In genomic region chr17:28117451-28118209, GRCm38 (mm10) we compare ENCODE assay signal across 11 mouse cellular contexts. TPM values are rescaled to one million over a fixed set of nuclear protein-coding genes. Genes with fewer than 3 reads are reported as not detected.
DNase-seq lines count a peak whose midpoint lies in the region; ATAC-seq and TF ChIP-seq lines count a peak whose summit lies in the region.
"Had no signal": no experiment of that assay in that cellular context is flagged by ENCODE, and none has a peak within 500 bp of the region (broad histone marks: within the 10 kb centered on the region; RNA-seq: fewer than 3 reads in every experiment).

No protein-coding gene starts in this region.

- TF ChIP-seq POLR2A in cerebellum, adult 2 months (IDR thresholded peaks at IDR 0.05; ENCODE audit: borderline replicate concordance, insufficient read depth, low read length), result no peak

- TF ChIP-seq CTCF in stomach, postnatal 0 days (IDR thresholded peaks at IDR 0.05; ENCODE audit: low read depth), result no peak
- no peak for TF ChIP-seq CTCF in cerebellum, adult 2 months (IDR thresholded peaks at IDR 0.05; ENCODE audit: borderline replicate concordance, insufficient read depth, low read depth, low read length)

- no peaks in the 10 kb centered on the region for H3K27me3 ChIP-seq in stomach, embryonic 16.5 days (ENCODE audit: control insufficient read depth, insufficient read depth, low read length)
- no peaks in the 10 kb centered on the region for H3K27me3 ChIP-seq in stomach, postnatal 0 days (ENCODE audit: control insufficient read depth, insufficient read depth, low read length)
- H3K27me3 ChIP-seq in cerebellum, adult 2 months (ENCODE audit: control insufficient read depth, insufficient read depth, low read length), result no peaks in the 10 kb centered on the region
- H3K27me3 ChIP-seq: embryonic facial prominence, embryonic 15.5 days had no signal

- no peaks in the 10 kb centered on the region for H3K4me1 ChIP-seq in stomach, embryonic 16.5 days (ENCODE audit: control insufficient read depth, insufficient read depth, low read length)
- no peaks in the 10 kb centered on the region for H3K4me1 ChIP-seq in stomach, postnatal 0 days (replicated peaks; ENCODE audit: control insufficient read depth, insufficient read depth)
- H3K4me1 ChIP-seq in cerebellum, adult 2 months (ENCODE audit: control insufficient read depth, insufficient read depth, low read length), result peaks cover 9% of the 10 kb centered on the region

- no peaks in the 10 kb centered on the region for H3K9me3 ChIP-seq in stomach, embryonic 16.5 days (replicated peaks; ENCODE audit: control insufficient read depth, low read length)
- H3K9me3 ChIP-seq in stomach, postnatal 0 days (ENCODE audit: control insufficient read depth, low read length), result no peaks in the 10 kb centered on the region
- H3K9me3 ChIP-seq: embryonic facial prominence, embryonic 15.5 days had no signal

- no peaks in the 10 kb centered on the region for H3K36me3 ChIP-seq in stomach, embryonic 16.5 days (ENCODE audit: control insufficient read depth, insufficient read depth, low read length)
- no peaks in the 10 kb centered on the region for H3K36me3 ChIP-seq in stomach, postnatal 0 days (ENCODE audit: control insufficient read depth, insufficient read depth, low read length)
- H3K36me3 ChIP-seq: embryonic facial prominence, embryonic 15.5 days had no signal

- TF ChIP-seq EP300 in stomach, postnatal 0 days (optimal IDR thresholded peaks at IDR 0.05), result no peak

- H3K4me3 ChIP-seq in stomach, embryonic 16.5 days (replicated peaks; ENCODE audit: low read length), result no peak overlapping the region
- H3K4me3 ChIP-seq in stomach, postnatal 0 days (ENCODE audit: low read depth, low read length), result no peak overlapping the region
- H3K4me3 ChIP-seq in cerebellum, adult 2 months (replicated peaks; ENCODE audit: insufficient read depth, low read depth, low read length), result no peak overlapping the region
- H3K4me3 ChIP-seq: embryonic facial prominence, embryonic 15.5 days had no signal

- H3K9ac ChIP-seq in stomach, embryonic 16.5 days (ENCODE audit: low read length), result peak overlapping the region; percentile 40; the same call in 1 of the 2 replicates
- H3K9ac ChIP-seq in stomach, postnatal 0 days (ENCODE audit: low read length), result no peak overlapping the region
- H3K9ac ChIP-seq: embryonic facial prominence, embryonic 15.5 days had no signal

- no peak overlapping the region for H3K27ac ChIP-seq in stomach, embryonic 16.5 days (ENCODE audit: low read length)
- no peak overlapping the region for H3K27ac ChIP-seq in stomach, postnatal 0 days (replicated peaks)
- no peak overlapping the region for H3K27ac ChIP-seq in cerebellum, adult 2 months (ENCODE audit: insufficient read depth, low read length)
- H3K27ac ChIP-seq: embryonic facial prominence, embryonic 15.5 days had no signal

- WGBS in stomach, embryonic 16.5 days, result 48% methylated on average over 19 of the region's 19 CpGs
- WGBS in stomach, postnatal 0 days, result 42% methylated on average over 19 of the region's 19 CpGs
- WGBS in cerebellum, adult 2 months, result 12% methylated on average over 19 of the region's 19 CpGs

- no peak overlapping the region for H3K4me2 ChIP-seq in stomach, embryonic 16.5 days (ENCODE audit: low read depth, low read length)
- no peak overlapping the region for H3K4me2 ChIP-seq in stomach, postnatal 0 days (replicated peaks; ENCODE audit: low read depth)
- H3K4me2 ChIP-seq: embryonic facial prominence, embryonic 15.5 days had no signal

- DNase-seq in stomach, postnatal 0 days (ENCODE audit: low spot score), result no peak
- DNase-seq in cerebellum, adult 2 months, result peak; percentile 61 to 70
- DNase-seq in heart, adult 9 months (ENCODE audit: low spot score in 2 of 2), result peak; percentile 55 to 56
- DNase-seq in thymus, postnatal 25 days, result peak; percentile 24
- DNase-seq in kidney, adult 11 months, result no peak
- DNase-seq in retina, embryonic 14.5 days (ENCODE audit: low spot score), result no peak
- DNase-seq in urinary bladder, postnatal 14 days (ENCODE audit: low spot score), result no peak
- DNase-seq: kidney, adult 2 months; liver had no signal

- ATAC-seq in stomach, embryonic 16.5 days (ENCODE audit: insufficient read depth, low FRiP score), result no peak
- no peak; the same call in 1 of the 2 replicates for ATAC-seq in stomach, postnatal 0 days (ENCODE audit: low FRiP score, low TSS enrichment)

RNA-seq across cellular contexts. Expression of gene Scube3, which starts 24.3 kb away (rescaled TPM):
- 1.3 and 2.5 TPM in 2 replicates for polyA plus RNA-seq in stomach, embryonic 16.5 days (2015; fragmentation: Nextera tagmentation; extraction: Ambion mirVana)
- 0.48 and 0.64 TPM in 2 replicates for polyA plus RNA-seq in stomach, postnatal 0 days (2015; fragmentation: Nextera tagmentation; extraction: Ambion mirVana)
- polyA plus RNA-seq in cerebellum, adult 2 months (2012; rRNA removed), result 1.6 and 1.9 TPM in 2 replicates

RNA-seq across cellular contexts. Expression of gene Tcp11, which starts 37.2 kb away (rescaled TPM):
- 1.1 and 1.9 TPM in 2 replicates for polyA plus RNA-seq in stomach, embryonic 16.5 days (2015; fragmentation: Nextera tagmentation; extraction: Ambion mirVana)
- 1.1 and 1.7 TPM in 2 replicates for polyA plus RNA-seq in stomach, postnatal 0 days (2015; fragmentation: Nextera tagmentation; extraction: Ambion mirVana)
- polyA plus RNA-seq in cerebellum, adult 2 months (2012; rRNA removed), result 0.43 and 0.70 TPM in 2 replicates

RNA-seq across cellular contexts. Expression of gene Zfp523, which starts 59.3 kb away (rescaled TPM):
- polyA plus RNA-seq in stomach, embryonic 16.5 days (2015; fragmentation: Nextera tagmentation; extraction: Ambion mirVana), result 26.0 and 27.5 TPM in 2 replicates
- 17.2 and 18.1 TPM in 2 replicates for polyA plus RNA-seq in stomach, postnatal 0 days (2015; fragmentation: Nextera tagmentation; extraction: Ambion mirVana)
- polyA plus RNA-seq in cerebellum, adult 2 months (2012; rRNA removed), result 71.9 and 77.1 TPM in 2 replicates

Comparison
In these comparisons a context has a peak if more than half of its experiments do, and no peak if none do; other contexts are left out.
1. DNase-seq: peak in cerebellum, adult 2 months (2 of 2), heart, adult 9 months (2 of 2) and thymus, postnatal 25 days (single experiment); none in stomach, postnatal 0 days (single experiment), kidney, adult 11 months (single experiment), retina, embryonic 14.5 days (single experiment) and urinary bladder, postnatal 14 days (single experiment).